Mouse (Mus musculus) heart, postnatal 0 days (tissue): ENCODE results near the gene Ass1. TPM values are rescaled to one million over a fixed set of nuclear protein-coding genes. Genes with fewer than 3 reads are reported as not detected.
A peak's percentile ranks its signal among the peaks of the same experiment; 100 is the strongest.
"Not testable (repeated sequence)": the region's sequence is repeated elsewhere in the genome, so short reads cannot be mapped to it uniquely, and the experiment has no call there.

Experiments used
- ATAC-seq: fragments of 200-750 bp; cut with Nextera tagmentation; 2 replicates; pipeline ENCODE4 v1.8.0; 2017; ENCODE audit warnings: low read depth, moderate number of reproducible peaks, moderate library complexity; ENCODE audit not compliant: insufficient read depth
- DNase-seq: peaks from one replicate; pipeline ENCODE4 v3.0.0-alpha.2; 2016; ENCODE audit warnings: low spot score
- H3K27ac ChIP-seq: fragments of 300-500 bp; sonication (generic); 2 replicates; pipeline ENCODE4 v1.5.1; 2014; ENCODE audit warnings: low read depth, mild to moderate bottlenecking
- H3K27me3 ChIP-seq: fragments of 300-500 bp; sonication (generic); 2 replicates; pipeline ENCODE4 v1.6.1; 2014; ENCODE audit warnings: low read length, mixed read lengths; ENCODE audit not compliant: control insufficient read depth, insufficient read depth
- H3K36me3 ChIP-seq: fragments of 300-500 bp; sonication (generic); replicated peaks from 2 replicates; pipeline ENCODE4 v1.6.1; 2014; ENCODE audit warnings: low read length, mixed read lengths; ENCODE audit not compliant: control insufficient read depth, insufficient read depth
- H3K4me1 ChIP-seq: fragments of 300-500 bp; sonication (generic); 2 replicates; pipeline ENCODE4 v1.6.1; 2014; ENCODE audit warnings: antibody characterized with exemption; ENCODE audit not compliant: control insufficient read depth, insufficient read depth
- H3K4me2 ChIP-seq: fragments of 300-500 bp; sonication (generic); 2 replicates; pipeline ENCODE4 v1.6.1; 2014; ENCODE audit warnings: low read depth, mild to moderate bottlenecking, low read length, moderate library complexity
- H3K4me3 ChIP-seq: fragments of 300-500 bp; sonication (generic); 2 replicates; pipeline ENCODE4 v1.5.1; 2014; ENCODE audit warnings: low read depth, low read length
- H3K9ac ChIP-seq: fragments of 300-500 bp; sonication (generic); replicated peaks from 2 replicates; pipeline ENCODE4 v1.6.1; 2014; ENCODE audit warnings: low read depth, low read length, mixed read lengths
- H3K9me3 ChIP-seq: fragments of 300-500 bp; sonication (generic); replicated peaks from 2 replicates; pipeline ENCODE4 v1.6.1; 2016; ENCODE audit warnings: low read length; ENCODE audit not compliant: control insufficient read depth
- CTCF ChIP-seq: IDR thresholded peaks from 2 replicates; pipeline ENCODE4 v1.5.1; 2016; ENCODE audit warnings: antibody characterized with exemption, control low read depth, low read depth
- EP300 ChIP-seq: IDR thresholded peaks from 2 replicates; pipeline ENCODE4 v1.6.1; 2016; ENCODE audit warnings: antibody characterized with exemption, low read depth
- WGBS: fragments of 180-500 bp; shearing (Covaris S2); extraction: QIAGEN DNeasy Blood & Tissue Kit; methylation state at CpG from one replicate; pipeline ENCODE4 v1.1.7; 2014; 5-methylcytosine and 5-hydroxymethylcytosine counted together
- polyA plus RNA-seq: library from polyadenylated mRNA; unstranded; fragments of >200 nt; fragmentation: Nextera tagmentation; extraction: Ambion mirVana; gene quantifications from 2 replicates; pipeline ENCODE4 v1.2.1, GENCODE M21; 2015
- total RNA-seq: library from RNA; depleted of rRNA; stranded (reverse); fragments of >200 nt; gene quantifications from 2 replicates; pipeline ENCODE4 v1.2.3, GENCODE M21; 2014; ENCODE audit warnings: low replicate concordance; rRNA removed

Ass1 gene
- total and polyA plus RNA-seq, 2 experiments from 2014 or later: 4.9 to 16.8 TPM

- H3K9ac ChIP-seq: no peak overlapping the region
- TF ChIP-seq CTCF (no peak), EP300 (no peak)
- no peak for DNase-seq
- no peaks in the 10 kb centered on the region for H3K36me3 ChIP-seq
- no peak overlapping the region for H3K4me2 ChIP-seq
- H3K27me3 ChIP-seq: 0 out of 2 replicates have a peak, but pooled peaks cover 2% of the 10 kb centered on the region
- H3K4me1 ChIP-seq: 0 out of 2 replicates have a peak, but pooled peaks cover 4% of the 10 kb centered on the region
- H3K4me3 ChIP-seq: no peak overlapping the region
- H3K9me3 ChIP-seq: no peaks in the 10 kb centered on the region
- ATAC-seq: no peak
- 78% methylated on average over 5 of the region's 5 CpGs for WGBS
- no peak overlapping the region for H3K27ac ChIP-seq
These were observed 71.6 kb downstream of the Ass1 start for GRCm38 (mm10) chr2:31541581-31541980.

GRCm38 (mm10) chr2:31547726-31548125 is 77.7 kb downstream of the Ass1 start:
- no peak overlapping the region for H3K4me2 ChIP-seq

GRCm38 (mm10) chr2:31550503-31550902 is 80.5 kb downstream of the Ass1 start:
- 0 out of 2 replicates have a peak, but pooled peaks have one; percentile 27 for ATAC-seq
- Histone ChIP-seq H3K36me3 (no peaks in the 10 kb centered on the region), H3K4me1 (no peaks in the 10 kb centered on the region), H3K4me2 (no peak overlapping the region), H3K9me3 (no peaks in the 10 kb centered on the region), H3K27me3 (no peaks in the 10 kb centered on the region), H3K27ac (no peak overlapping the region), H3K9ac (no peak overlapping the region), H3K4me3 (no peak overlapping the region)
- WGBS: 71% methylated on average over 3 of the region's 3 CpGs
- no peak for DNase-seq
- no peak for TF ChIP-seq CTCF
- TF ChIP-seq EP300: no peak

More at GRCm38 (mm10) chr2:31547726-31548125, 77.7 kb downstream of the Ass1 start:
- no peak for ATAC-seq
- no peak overlapping the region for H3K9ac ChIP-seq
- no peak for DNase-seq
- H3K4me1 ChIP-seq: no peaks in the 10 kb centered on the region
- no peaks in the 10 kb centered on the region for H3K9me3 ChIP-seq
- no peak overlapping the region for H3K27ac ChIP-seq
- H3K27me3 ChIP-seq: 0 out of 2 replicates have a peak, but pooled peaks cover 2% of the 10 kb centered on the region
- 72% methylated on average over 11 of the region's 11 CpGs for WGBS
- H3K4me3 ChIP-seq: no peak overlapping the region
- TF ChIP-seq EP300: no peak
- no peak for TF ChIP-seq CTCF
- no peaks in the 10 kb centered on the region for H3K36me3 ChIP-seq

GRCm38 (mm10) chr2:31551351-31551750 is 81.3 kb downstream of the Ass1 start:
- not testable (repeated sequence) for H3K27me3 ChIP-seq, ATAC-seq, H3K4me3 ChIP-seq, H3K4me1 ChIP-seq, DNase-seq, H3K36me3 ChIP-seq, H3K27ac ChIP-seq, H3K9ac ChIP-seq, H3K9me3 ChIP-seq, H3K4me2 ChIP-seq
- WGBS: 84% methylated on average over 2 of the region's 3 CpGs

- Histone ChIP-seq H3K9ac (no peak overlapping the region), H3K36me3 (no peaks in the 10 kb centered on the region), H3K27me3 (no peaks in the 10 kb centered on the region), H3K4me3 (no peak overlapping the region), H3K27ac (no peak overlapping the region), H3K9me3 (no peaks in the 10 kb centered on the region), H3K4me2 (no peak overlapping the region), H3K4me1 (no peaks in the 10 kb centered on the region)
- no peak for ATAC-seq
- 84% methylated on average over 10 of the region's 10 CpGs for WGBS
- DNase-seq: no peak
- no peak for TF ChIP-seq CTCF
- no peak for TF ChIP-seq EP300
These were observed 82.0 kb downstream of the Ass1 start for GRCm38 (mm10) chr2:31551971-31552370.

- ATAC-seq (no peak), DNase-seq (no peak)
- no peak overlapping the region for H3K27ac ChIP-seq
- no peaks in the 10 kb centered on the region for H3K27me3 ChIP-seq
- H3K36me3 ChIP-seq: no peaks in the 10 kb centered on the region
- no peaks in the 10 kb centered on the region for H3K9me3 ChIP-seq
- no peak overlapping the region for H3K9ac ChIP-seq
- TF ChIP-seq CTCF (no peak), EP300 (no peak)
- H3K4me3 ChIP-seq: no peak overlapping the region
- no peak overlapping the region for H3K4me2 ChIP-seq
- 75% methylated on average over 5 of the region's 5 CpGs for WGBS
- no peaks in the 10 kb centered on the region for H3K4me1 ChIP-seq
These were observed 84.6 kb downstream of the Ass1 start for GRCm38 (mm10) chr2:31554619-31555018.

Other genes starting within 250 kb of the Ass1 start
- gene Ncs1, start 224.4 kb upstream of the Ass1 start, total RNA-seq: 24.9 and 31.4 TPM in 2 replicates
- 17.7 and 18.6 TPM in 2 replicates for gene Ncs1, start 224.4 kb upstream of the Ass1 start, polyA plus RNA-seq
- 0.35 and 3.1 TPM in 2 replicates for gene Hmcn2, start 155.8 kb upstream of the Ass1 start, total RNA-seq
- gene Hmcn2, start 155.8 kb upstream of the Ass1 start, polyA plus RNA-seq: 0.67 and 0.77 TPM in 2 replicates
- 19.3 and 21.4 TPM in 2 replicates for gene Fubp3, start 102.4 kb downstream of the Ass1 start, total RNA-seq
- gene Fubp3, start 102.4 kb downstream of the Ass1 start, polyA plus RNA-seq: 26.4 and 28.4 TPM in 2 replicates
- not detected in 2 replicates for gene Prdm12, start 169.8 kb downstream of the Ass1 start, total RNA-seq
- gene Prdm12, start 169.8 kb downstream of the Ass1 start, polyA plus RNA-seq: not detected in 2 replicates
- gene Exosc2, start 200.5 kb downstream of the Ass1 start, total RNA-seq: 22.0 and 39.8 TPM in 2 replicates
- gene Exosc2, start 200.5 kb downstream of the Ass1 start, polyA plus RNA-seq: 17.9 and 19.9 TPM in 2 replicates
- gene Abl1, start 218.2 kb downstream of the Ass1 start, total RNA-seq: 69.3 and 83.2 TPM in 2 replicates
- gene Abl1, start 218.2 kb downstream of the Ass1 start, polyA plus RNA-seq: 12.7 and 14.5 TPM in 2 replicates